Mouse (Mus musculus): ENCODE measurements around the gene Ppp1r9b. TPM values are rescaled to one million over a fixed set of nuclear protein-coding genes. Genes with fewer than 3 reads are reported as not detected.

The Ppp1r9b gene
- polyA plus RNA-seq, 1 experiment from 2014 or later: 9.9 TPM

- Histone ChIP-seq H3K4me2 (replicated peaks; ENCODE audit: low read depth, low read length) (no peak overlapping the region), H3K27ac (ENCODE audit: low read length) (no peak overlapping the region), H3K4me3 (ENCODE audit: low read length) (no peak overlapping the region), H3K9me3 (ENCODE audit: low read length) (no peaks in the 10 kb centered on the region), H3K9ac (replicated peaks; ENCODE audit: low read length) (no peak overlapping the region), H3K27me3 (ENCODE audit: insufficient read depth, low read length) (no peaks in the 10 kb centered on the region), H3K4me1 (ENCODE audit: insufficient read depth, low read length) (no peaks in the 10 kb centered on the region), H3K36me3 (ENCODE audit: insufficient read depth, low read length) (no peaks in the 10 kb centered on the region)
- ATAC-seq (ENCODE audit: low FRiP score, low TSS enrichment): no peak
- WGBS: 54% methylated on average over 4 of the region's 4 CpGs
Measured at GRCm38 (mm10) chr11:94973313-94973712, 17.5 kb upstream of the Ppp1r9b start.

GRCm38 (mm10) chr11:94974951-94975350 is 15.9 kb upstream of the Ppp1r9b start:
- Histone ChIP-seq H3K27me3 (ENCODE audit: insufficient read depth, low read length) (no peaks in the 10 kb centered on the region), H3K4me3 (ENCODE audit: low read length) (no peak overlapping the region), H3K27ac (ENCODE audit: low read length) (no peak overlapping the region), H3K4me1 (ENCODE audit: insufficient read depth, low read length) (no peaks in the 10 kb centered on the region), H3K9ac (replicated peaks; ENCODE audit: low read length) (no peak overlapping the region), H3K36me3 (ENCODE audit: insufficient read depth, low read length) (no peaks in the 10 kb centered on the region), H3K9me3 (ENCODE audit: low read length) (no peaks in the 10 kb centered on the region), H3K4me2 (replicated peaks; ENCODE audit: low read depth, low read length) (no peak overlapping the region)
- ATAC-seq (ENCODE audit: low FRiP score, low TSS enrichment): no peak
- 60% methylated on average over 2 of the region's 2 CpGs for WGBS

- Histone ChIP-seq H3K4me2 (replicated peaks; ENCODE audit: low read depth, low read length) (no peak within 1 kb of the TSS), H3K4me1 (ENCODE audit: insufficient read depth, low read length) (no peaks in the 10 kb centered on the region), H3K4me3 (ENCODE audit: low read length) (no peak within 1 kb of the TSS), H3K9me3 (ENCODE audit: low read length) (no peaks in the 10 kb centered on the region), H3K27me3 (ENCODE audit: insufficient read depth, low read length) (no peaks in the 10 kb centered on the region), H3K27ac (ENCODE audit: low read length) (no peak within 1 kb of the TSS), H3K9ac (replicated peaks; ENCODE audit: low read length) (no peak within 1 kb of the TSS), H3K36me3 (ENCODE audit: insufficient read depth, low read length) (no peaks in the 10 kb centered on the region)
- WGBS: 68% methylated on average over 5 of the region's 5 CpGs
- no peak for ATAC-seq (ENCODE audit: low FRiP score, low TSS enrichment)
Measured at GRCm38 (mm10) chr11:94976199-94976598, 14.6 kb upstream of the Ppp1r9b start, which contains the start of gene Sgca. Sgca (minus strand) TSS chr11:94976327.

GRCm38 (mm10) chr11:94978178-94978915 is 12.5 kb upstream of the Ppp1r9b start:
- WGBS: 48% methylated on average over 9 of the region's 9 CpGs
- ATAC-seq (ENCODE audit: low FRiP score, low TSS enrichment): no peak
- H3K4me1 ChIP-seq (ENCODE audit: insufficient read depth, low read length): no peaks in the 10 kb centered on the region
- H3K4me3 ChIP-seq (ENCODE audit: low read length): no peak overlapping the region
- H3K36me3 ChIP-seq (ENCODE audit: insufficient read depth, low read length): no peaks in the 10 kb centered on the region
- H3K27ac ChIP-seq (ENCODE audit: low read length): no peak overlapping the region
- H3K9me3 ChIP-seq (ENCODE audit: low read length): no peaks in the 10 kb centered on the region
- no peak overlapping the region for H3K9ac ChIP-seq (replicated peaks; ENCODE audit: low read length)
- no peaks in the 10 kb centered on the region for H3K27me3 ChIP-seq (ENCODE audit: insufficient read depth, low read length)
- H3K4me2 ChIP-seq (replicated peaks; ENCODE audit: low read depth, low read length): peak overlapping the region; percentile 45

GRCm38 (mm10) chr11:94978947-94979346 is 11.9 kb upstream of the Ppp1r9b start:
- H3K9ac ChIP-seq (replicated peaks; ENCODE audit: low read length): peak overlapping the region; percentile 9; the same call in 1 of the 2 replicates
- WGBS: 0% methylated on average over 20 of the region's 20 CpGs
- ATAC-seq (ENCODE audit: low FRiP score, low TSS enrichment): peak; percentile 95
- no peak overlapping the region for H3K27ac ChIP-seq (ENCODE audit: low read length)
- H3K27me3 ChIP-seq (ENCODE audit: insufficient read depth, low read length): no peaks in the 10 kb centered on the region
- no peaks in the 10 kb centered on the region for H3K36me3 ChIP-seq (ENCODE audit: insufficient read depth, low read length)
- H3K9me3 ChIP-seq (ENCODE audit: low read length): no peaks in the 10 kb centered on the region
- H3K4me3 ChIP-seq (ENCODE audit: low read length): peak overlapping the region; percentile 16
- H3K4me1 ChIP-seq (ENCODE audit: insufficient read depth, low read length): no peaks in the 10 kb centered on the region
- H3K4me2 ChIP-seq (replicated peaks; ENCODE audit: low read depth, low read length): peak overlapping the region; percentile 45

- H3K4me2 ChIP-seq (replicated peaks; ENCODE audit: low read depth, low read length): peak overlapping the region; percentile 45
- no peaks in the 10 kb centered on the region for H3K36me3 ChIP-seq (ENCODE audit: insufficient read depth, low read length)
- no peaks in the 10 kb centered on the region for H3K4me1 ChIP-seq (ENCODE audit: insufficient read depth, low read length)
- no peaks in the 10 kb centered on the region for H3K9me3 ChIP-seq (ENCODE audit: low read length)
- no peaks in the 10 kb centered on the region for H3K27me3 ChIP-seq (ENCODE audit: insufficient read depth, low read length)
- 77% methylated on average over 11 of the region's 11 CpGs for WGBS
- no peak overlapping the region for H3K4me3 ChIP-seq (ENCODE audit: low read length)
- H3K27ac ChIP-seq (ENCODE audit: low read length): no peak overlapping the region
- ATAC-seq (ENCODE audit: low FRiP score, low TSS enrichment): peak; percentile 24
- peak overlapping the region; percentile 9 for H3K9ac ChIP-seq (replicated peaks; ENCODE audit: low read length)
Measured at GRCm38 (mm10) chr11:94979462-94980179, 11.2 kb upstream of the Ppp1r9b start.

GRCm38 (mm10) chr11:94985140-94985539 is 5.7 kb upstream of the Ppp1r9b start:
- Histone ChIP-seq H3K4me2 (replicated peaks; ENCODE audit: low read depth, low read length) (no peak overlapping the region), H3K36me3 (ENCODE audit: insufficient read depth, low read length) (no peaks in the 10 kb centered on the region), H3K4me3 (ENCODE audit: low read length) (no peak overlapping the region), H3K9ac (replicated peaks; ENCODE audit: low read length) (no peak overlapping the region; the same call in 1 of the 2 replicates), H3K9me3 (ENCODE audit: low read length) (no peaks in the 10 kb centered on the region), H3K27me3 (ENCODE audit: insufficient read depth, low read length) (no peaks in the 10 kb centered on the region), H3K4me1 (ENCODE audit: insufficient read depth, low read length) (peaks cover 23% of the 10 kb centered on the region), H3K27ac (ENCODE audit: low read length) (no peak overlapping the region)
- ATAC-seq (ENCODE audit: low FRiP score, low TSS enrichment): no peak
- WGBS: 43% methylated on average over 1 of the region's 1 CpGs

GRCm38 (mm10) chr11:94985822-94986221 is 5.0 kb upstream of the Ppp1r9b start:
- 75% methylated on average over 5 of the region's 5 CpGs for WGBS
- no peaks in the 10 kb centered on the region for H3K9me3 ChIP-seq (ENCODE audit: low read length)
- no peak for ATAC-seq (ENCODE audit: low FRiP score, low TSS enrichment)
- no peak overlapping the region for H3K27ac ChIP-seq (ENCODE audit: low read length)
- H3K4me3 ChIP-seq (ENCODE audit: low read length): no peak overlapping the region
- peaks cover 29% of the 10 kb centered on the region for H3K4me1 ChIP-seq (ENCODE audit: insufficient read depth, low read length)
- no peak overlapping the region for H3K4me2 ChIP-seq (replicated peaks; ENCODE audit: low read depth, low read length)
- H3K36me3 ChIP-seq (ENCODE audit: insufficient read depth, low read length): no peaks in the 10 kb centered on the region
- H3K27me3 ChIP-seq (ENCODE audit: insufficient read depth, low read length): no peaks in the 10 kb centered on the region
- no peak overlapping the region for H3K9ac ChIP-seq (replicated peaks; ENCODE audit: low read length)

- Histone ChIP-seq H3K27me3 (ENCODE audit: insufficient read depth, low read length) (no peaks in the 10 kb centered on the region), H3K36me3 (ENCODE audit: insufficient read depth, low read length) (no peaks in the 10 kb centered on the region), H3K9ac (replicated peaks; ENCODE audit: low read length) (no peak overlapping the region), H3K27ac (ENCODE audit: low read length) (no peak overlapping the region), H3K9me3 (ENCODE audit: low read length) (no peaks in the 10 kb centered on the region), H3K4me1 (ENCODE audit: insufficient read depth, low read length) (peaks cover 29% of the 10 kb centered on the region), H3K4me3 (ENCODE audit: low read length) (no peak overlapping the region), H3K4me2 (replicated peaks; ENCODE audit: low read depth, low read length) (no peak overlapping the region)
- WGBS: 71% methylated on average over 2 of the region's 2 CpGs
- ATAC-seq (ENCODE audit: low FRiP score, low TSS enrichment): no peak
Measured at GRCm38 (mm10) chr11:94986435-94986834, 4.4 kb upstream of the Ppp1r9b start.

GRCm38 (mm10) chr11:94987341-94987740 is 3.5 kb upstream of the Ppp1r9b start:
- Histone ChIP-seq H3K36me3 (ENCODE audit: insufficient read depth, low read length) (no peaks in the 10 kb centered on the region), H3K4me3 (ENCODE audit: low read length) (no peak overlapping the region), H3K9ac (replicated peaks; ENCODE audit: low read length) (no peak overlapping the region), H3K4me1 (ENCODE audit: insufficient read depth, low read length) (peaks cover 32% of the 10 kb centered on the region), H3K9me3 (ENCODE audit: low read length) (no peaks in the 10 kb centered on the region), H3K27ac (ENCODE audit: low read length) (no peak overlapping the region), H3K27me3 (ENCODE audit: insufficient read depth, low read length) (no peaks in the 10 kb centered on the region), H3K4me2 (replicated peaks; ENCODE audit: low read depth, low read length) (no peak overlapping the region)
- ATAC-seq (ENCODE audit: low FRiP score, low TSS enrichment): no peak
- 42% methylated on average over 6 of the region's 6 CpGs for WGBS

Data from kidney, embryonic 16.5 days (tissue).